Mouse (Mus musculus) ES-E14 (cell line): ENCODE measurements around the gene Zfhx3. TPM values are rescaled to one million over a fixed set of nuclear protein-coding genes. Genes with fewer than 3 reads are reported as not detected.

Experiments used
- DNase-seq: peaks from one replicate; pipeline ENCODE4 v3.0.0-alpha.2; 2013; ENCODE audit warnings: low read depth, low spot score
- H3K27ac ChIP-seq: 2 replicates; pipeline ENCODE4 v1.5.1; 2012; ENCODE audit warnings: low read depth, mild to moderate bottlenecking, low read length, moderate library complexity, mixed read lengths; ENCODE audit not compliant: poor library complexity, insufficient read depth, severe bottlenecking
- H3K36me3 ChIP-seq: 2 replicates; pipeline ENCODE4 v1.6.1; 2012; ENCODE audit warnings: mild to moderate bottlenecking, low read length, moderate library complexity, mixed read lengths; ENCODE audit not compliant: control insufficient read depth, poor library complexity, insufficient read depth, severe bottlenecking
- H3K4me1 ChIP-seq, 2 experiments: fragments of 150-350 bp in 1 of 2; sonication (generic) in 1 of 2; 2 replicates each; pipeline ENCODE4 v1.6.1; 2012; ENCODE audit warnings: low read length in 2 of 2, mild to moderate bottlenecking in 1 of 2, mixed read lengths in 1 of 2; ENCODE audit not compliant: control insufficient read depth in 2 of 2, insufficient read depth in 2 of 2, poor library complexity in 1 of 2
- H3K4me3 ChIP-seq, 2 experiments: fragments of 150-350 bp in 1 of 2; sonication (generic) in 1 of 2; 2 replicates each; pipeline ENCODE4 v1.5.1; 2012; ENCODE audit warnings: low read length in 2 of 2, low read depth in 1 of 2, mild to moderate bottlenecking in 1 of 2, mixed read lengths in 1 of 2; ENCODE audit not compliant: insufficient read depth in 1 of 2, poor library complexity in 1 of 2, severe bottlenecking in 1 of 2
- H3K9ac ChIP-seq: 2 replicates; pipeline ENCODE4 v1.6.1; 2012; ENCODE audit warnings: low read depth, mild to moderate bottlenecking, low read length, mixed read lengths; ENCODE audit not compliant: poor library complexity, insufficient read depth, severe bottlenecking
- H3K9me3 ChIP-seq: fragments of 150-350 bp; sonication (generic); 2 replicates; pipeline ENCODE4 v1.6.1; 2012; ENCODE audit warnings: low read depth, mild to moderate bottlenecking, low read length; ENCODE audit not compliant: control insufficient read depth, insufficient read depth
- CHD2 ChIP-seq: IDR thresholded peaks from 2 replicates; pipeline ENCODE4 v1.6.1; 2014; ENCODE audit warnings: mild to moderate bottlenecking, low read depth, low read length, inconsistent platforms
- HCFC1 ChIP-seq: IDR thresholded peaks from 2 replicates; pipeline ENCODE4 v1.6.1; 2012; ENCODE audit warnings: low read length, inconsistent platforms, borderline replicate concordance; ENCODE audit not compliant: insufficient read depth
- MAFK ChIP-seq: IDR thresholded peaks from 2 replicates; pipeline ENCODE4 v1.6.1; 2014; ENCODE audit warnings: mild to moderate bottlenecking, low read depth, low read length, inconsistent platforms; ENCODE audit not compliant: insufficient read depth
- ZC3H11A ChIP-seq: IDR thresholded peaks from 2 replicates; pipeline ENCODE4 v1.6.1; 2012; ENCODE audit warnings: low read depth, mild to moderate bottlenecking, inconsistent platforms, low read length, borderline replicate concordance
- ZNF384 ChIP-seq: IDR thresholded peaks from 2 replicates; pipeline ENCODE4 v1.6.1; 2012; ENCODE audit warnings: low read depth, low read length, inconsistent platforms
- in situ Hi-C, 2 experiments: fragments of 600-800 bp; cut with MboI; formaldehyde crosslinking; loops; one replicate each; pipeline ENCODE4 v1.15.1; 2025; ENCODE audit warnings: low sequenced_read_pairs in 2 of 2, inconsistent platforms in 1 of 2; ENCODE audit not compliant: unreplicated experiment in 2 of 2
- total RNA-seq: library from RNA; depleted of rRNA; stranded (reverse); fragments of 300-350 nt; gene quantifications from 2 replicates; pipeline ENCODE4 v1.2.3, GENCODE M21; 2012

Zfhx3 gene
- total RNA-seq, 1 experiment: 8.8 TPM

DNA sequence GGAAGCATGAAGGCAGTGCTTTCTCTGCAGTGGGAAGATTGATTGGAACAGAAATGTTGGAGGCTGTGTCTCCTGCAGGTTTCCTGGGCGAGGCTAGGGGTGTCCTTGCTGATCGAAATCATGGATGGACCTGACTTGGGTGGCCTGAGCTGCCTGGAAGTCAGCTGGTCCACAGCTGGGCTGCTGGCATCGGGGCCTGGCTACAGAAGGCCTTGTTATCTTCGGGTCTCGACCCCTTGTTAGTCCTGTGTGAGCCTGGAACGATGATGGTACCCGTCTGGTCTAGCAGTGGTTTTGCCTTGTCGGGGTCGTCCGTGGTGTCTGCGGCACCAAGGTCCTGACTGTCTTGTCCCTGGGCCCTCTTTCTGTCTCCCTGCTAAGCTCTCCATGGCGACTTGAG lies 870.9 kb downstream of the Zfhx3 start:
- Histone ChIP-seq H3K36me3 (peaks cover 1% of the 10 kb centered on the region; the same call in 1 of the 2 replicates), H3K4me1 (peaks cover 0 to 8% of the 10 kb centered on the region in 2 experiments; a peak in 2 of 4 replicates), H3K9ac (no peak overlapping the region), H3K9me3 (no peaks in the 10 kb centered on the region), H3K27ac (no peak overlapping the region), H3K4me3 (no peak overlapping the region)
- in situ Hi-C loops: no loop called here
- DNase-seq: no peak
- TF ChIP-seq MAFK (no peak), ZNF384 (no peak), HCFC1 (no peak), ZC3H11A (no peak), CHD2 (no peak)

GRCm38 (mm10) chr8:108819271-108819671 lies 876.8 kb downstream of the Zfhx3 start:
- in situ Hi-C loops: no loop called here
- no peaks in the 10 kb centered on the region; the same call in 1 of the 2 replicates for H3K36me3 ChIP-seq

DNA sequence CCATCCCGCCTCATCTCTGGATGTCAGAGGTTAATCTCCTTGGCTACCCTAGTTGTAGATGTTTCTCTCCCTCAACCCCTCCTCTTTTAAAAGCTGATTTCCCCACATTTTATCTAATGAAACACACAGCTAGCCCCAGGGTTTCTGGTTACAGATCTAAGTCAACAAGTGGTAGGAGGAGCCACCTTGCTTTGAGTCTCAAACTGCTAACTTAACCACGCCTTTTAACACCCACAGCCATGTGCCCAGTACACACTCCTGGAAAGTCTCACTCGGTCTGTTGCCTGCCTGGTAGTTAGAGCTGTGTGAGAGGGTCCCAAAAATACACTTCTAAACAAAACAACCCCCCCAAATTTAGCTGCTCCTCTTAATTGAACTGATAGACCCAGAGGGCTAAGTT lies 877.4 kb downstream of the Zfhx3 start:
- Histone ChIP-seq H3K4me3 (0 out of 4 replicates have a peak overlapping the region, but pooled peaks of 1 of the 2 experiments have one; percentile 27), H3K9ac (no peak overlapping the region), H3K4me1 (peaks cover 7 to 15% of the 10 kb centered on the region in 2 experiments; a peak in 3 of 4 replicates), H3K27ac (no peak overlapping the region), H3K36me3 (no peaks in the 10 kb centered on the region; the same call in 1 of the 2 replicates), H3K9me3 (no peaks in the 10 kb centered on the region)
- in situ Hi-C loops: no loop called here
- no peak for TF ChIP-seq MAFK
- no peak for TF ChIP-seq HCFC1
- TF ChIP-seq CHD2: no peak
- TF ChIP-seq ZC3H11A: no peak
- TF ChIP-seq ZNF384: no peak
- no peak for DNase-seq

More at GRCm38 (mm10) chr8:108819271-108819671, 876.8 kb downstream of the Zfhx3 start:
- H3K9ac ChIP-seq: no peak overlapping the region
- H3K9me3 ChIP-seq: no peaks in the 10 kb centered on the region
- H3K27ac ChIP-seq: no peak overlapping the region
- H3K4me3 ChIP-seq: no peak overlapping the region
- peaks cover 7 to 15% of the 10 kb centered on the region in 2 experiments; a peak in 3 of 4 replicates for H3K4me1 ChIP-seq
- no peak for DNase-seq
- TF ChIP-seq ZNF384: no peak
- TF ChIP-seq CHD2: no peak
- no peak for TF ChIP-seq HCFC1
- no peak for TF ChIP-seq ZC3H11A
- no peak for TF ChIP-seq MAFK

GRCm38 (mm10) chr8:108820634-108821033 lies 878.2 kb downstream of the Zfhx3 start:
- TF ChIP-seq MAFK: no peak
- no peak for TF ChIP-seq ZNF384
- no peak for TF ChIP-seq ZC3H11A
- no peak for TF ChIP-seq HCFC1
- no peak for TF ChIP-seq CHD2
- in situ Hi-C loops: no loop called here
- peak overlapping the region; percentile 0 to 62; a peak in 2 of 4 replicates for H3K4me3 ChIP-seq

More at GRCm38 (mm10) chr8:108820634-108821033, 878.2 kb downstream of the Zfhx3 start:
- Histone ChIP-seq H3K27ac (no peak overlapping the region), H3K9ac (no peak overlapping the region), H3K36me3 (no peaks in the 10 kb centered on the region; the same call in 1 of the 2 replicates), H3K9me3 (no peaks in the 10 kb centered on the region), H3K4me1 (peaks cover 7 to 15% of the 10 kb centered on the region in 2 experiments; a peak in 3 of 4 replicates)
- DNase-seq: peak; percentile 76
